Mouse (Mus musculus) T-cell, adult 2 months (primary cell): ENCODE data around the gene Crmp1.

Source experiments
- DNase-seq: peaks from one replicate; pipeline ENCODE4 v3.0.0; 2022; ENCODE audit warnings: low spot score

The Crmp1 gene

DNA sequence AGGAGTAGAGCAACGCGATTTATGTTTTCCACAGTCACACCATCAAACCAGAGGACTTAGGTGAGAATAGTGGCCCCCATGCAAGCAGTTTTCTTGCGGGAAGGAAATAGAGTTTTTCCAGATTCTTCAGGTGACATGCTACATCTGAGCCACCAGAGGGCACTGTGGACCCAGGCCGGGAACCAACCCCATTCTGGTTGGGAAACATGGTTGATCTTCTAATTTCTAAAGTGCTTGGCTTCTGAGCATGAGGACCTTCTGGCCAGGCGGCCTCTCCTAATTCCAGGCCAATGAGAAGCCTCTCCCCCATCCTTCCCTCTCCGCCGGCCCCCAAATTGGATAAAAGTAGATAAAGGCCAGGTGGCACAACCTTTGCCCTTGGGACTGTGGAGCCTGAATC lies 56.6 kb downstream of the Crmp1 start:
- DNase-seq: no peak

DNA sequence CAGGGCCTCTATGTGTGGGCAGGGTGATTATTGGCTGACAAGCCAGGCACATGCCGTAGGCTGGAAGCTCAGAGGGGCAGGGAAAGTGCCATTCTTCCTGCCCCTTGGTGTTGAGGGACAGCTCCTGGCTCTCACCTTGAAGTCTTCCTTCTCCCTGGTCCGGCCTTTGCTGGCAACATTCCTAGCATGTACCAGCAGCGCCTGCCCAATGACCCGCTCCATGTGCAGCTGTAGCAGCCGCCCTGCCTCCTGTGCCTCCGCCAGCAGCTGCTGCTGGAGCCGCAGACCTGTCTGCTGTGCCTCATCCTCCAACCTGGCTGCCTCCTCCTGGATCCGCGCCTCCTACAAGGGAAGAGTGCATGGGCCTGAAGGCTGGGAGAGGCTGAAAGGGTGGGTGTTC lies 68.3 kb downstream of the Crmp1 start:
- no peak for DNase-seq

- DNase-seq: no peak
These were observed 71.4 kb downstream of the Crmp1 start for GRCm38 (mm10) chr5:37312980-37313722.

- DNase-seq: no peak
These were observed 77.0 kb downstream of the Crmp1 start for GRCm38 (mm10) chr5:37318715-37319114.

GRCm38 (mm10) chr5:37320174-37320573 lies 78.4 kb downstream of the Crmp1 start:
- DNase-seq: no peak

DNA sequence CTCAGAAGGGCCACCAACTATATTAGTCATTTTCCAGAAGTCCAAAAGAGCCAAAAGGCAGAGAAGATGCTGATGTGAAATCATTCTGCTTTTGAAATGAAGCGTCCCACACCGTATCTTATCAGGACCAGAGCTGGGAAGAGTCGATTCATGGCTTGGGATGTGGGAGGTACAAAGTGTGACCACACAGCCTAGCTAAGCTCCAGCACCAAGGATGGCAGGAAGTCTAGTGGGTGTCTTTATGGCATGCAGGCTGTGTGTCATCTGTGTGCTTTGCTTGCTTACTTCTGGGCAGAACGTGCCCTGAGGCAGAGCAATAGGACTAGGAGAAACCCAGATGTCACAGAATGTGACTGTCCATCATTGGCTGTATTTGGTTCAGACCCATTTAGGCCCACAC lies 79.0 kb downstream of the Crmp1 start:
- DNase-seq: no peak

- no peak for DNase-seq
These were observed 84.9 kb downstream of the Crmp1 start for GRCm38 (mm10) chr5:37326675-37327074.

- no peak for DNase-seq
These were observed 88.9 kb downstream of the Crmp1 start for GRCm38 (mm10) chr5:37330449-37331132.

DNA sequence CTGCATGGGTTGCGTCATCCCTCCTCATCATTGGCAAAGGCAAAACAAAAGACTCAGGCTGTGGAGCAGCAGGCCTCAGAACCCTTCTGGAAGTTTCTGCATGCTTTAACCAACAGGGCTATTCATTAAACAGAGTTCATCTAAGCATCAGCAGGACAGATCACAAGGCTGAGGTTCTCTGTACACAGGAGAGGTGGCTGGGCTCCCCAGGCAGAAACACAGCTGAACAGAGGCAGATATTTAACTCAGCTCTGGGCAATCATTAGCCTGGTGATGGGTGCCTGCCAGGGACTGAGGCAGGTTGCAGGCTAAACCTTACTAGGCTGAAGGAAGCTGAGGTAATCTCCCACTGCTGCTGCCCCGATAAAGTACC lies 89.4 kb downstream of the Crmp1 start:
- DNase-seq: no peak

DNA sequence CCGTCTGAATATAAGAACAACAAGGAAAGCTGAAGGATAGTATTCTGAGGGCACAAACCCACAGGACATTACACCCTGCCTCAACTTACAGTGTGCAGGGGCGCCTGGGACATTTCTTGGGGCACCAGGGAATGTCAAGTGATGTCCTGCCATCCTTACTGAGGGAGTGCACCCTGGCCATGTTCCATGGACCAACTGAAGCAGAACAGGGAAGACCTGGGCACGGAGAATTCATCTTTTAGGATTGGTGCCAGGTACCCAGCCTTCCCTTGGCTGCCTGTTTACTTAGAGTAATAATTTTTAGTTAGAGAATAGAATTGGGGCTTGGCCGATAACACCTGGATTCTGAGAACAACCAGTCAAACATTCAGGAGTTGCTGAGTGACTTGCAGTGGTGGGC lies 90.3 kb downstream of the Crmp1 start:
- DNase-seq: no peak

DNA sequence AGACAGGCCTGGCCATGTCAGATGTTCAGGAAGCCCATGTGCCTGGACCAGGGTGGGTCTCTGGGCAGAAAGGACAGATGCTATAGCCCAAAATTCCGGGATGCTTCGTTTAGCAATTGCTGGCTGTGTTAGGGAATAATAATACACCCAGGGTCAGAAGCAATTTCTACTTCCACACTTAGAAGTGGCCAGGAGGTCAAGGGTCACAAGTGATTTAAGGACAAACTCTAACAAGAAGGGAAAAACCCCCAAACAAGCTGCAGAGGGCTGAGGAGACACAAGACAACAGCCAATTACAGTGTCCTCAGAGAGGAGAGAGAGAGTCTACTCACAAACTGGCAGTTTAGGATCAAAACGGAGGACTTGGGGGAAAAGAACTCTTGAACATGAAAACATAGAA lies 93.3 kb downstream of the Crmp1 start:
- DNase-seq: no peak

GRCm38 (mm10) chr5:37336485-37337105 lies 94.9 kb downstream of the Crmp1 start, which contains the start of gene Evc:
Gene Evc (minus strand): TSS chr5:37336894.
- no peak for DNase-seq

GRCm38 (mm10) chr5:37337696-37338095 lies 96.0 kb downstream of the Crmp1 start:
- DNase-seq: no peak

GRCm38 (mm10) chr5:37338288-37338687 lies 96.5 kb downstream of the Crmp1 start, which contains the start of gene Evc2:
Gene Evc2 (plus strand): TSS chr5:37338499.
- DNase-seq: no peak
